In genomic region chr7:49351596-49352258, GRCm38 (mm10) we compare ENCODE assay signal across 12 mouse cellular contexts.
A peak's percentile ranks its signal among the peaks of the same experiment; 100 is the strongest.
DNase-seq lines count a peak whose midpoint lies in the region; ATAC-seq and TF ChIP-seq lines count a peak whose summit lies in the region.
"Had no signal": no experiment of that assay in that cellular context is flagged by ENCODE, and none has a peak within 500 bp of the region (broad histone marks: within the 10 kb centered on the region; RNA-seq: fewer than 3 reads in every experiment).

No protein-coding gene starts in this region.

- no peak for DNase-seq in kidney, postnatal 10 days
- no peak for DNase-seq in testis, postnatal 10 days (ENCODE audit: low spot score)
- no peak for DNase-seq in limb, embryonic 14.5 days (ENCODE audit: low spot score)
- DNase-seq in layer of hippocampus, adult 18-20 months (ENCODE audit: low spot score in 2 of 2): no peak
- no peak for DNase-seq in layer of hippocampus, postnatal 14 days (ENCODE audit: low spot score in 2 of 2)
- DNase-seq: cerebellum, adult 8-10 months; gastrocnemius, postnatal 10 days; kidney, postnatal 36 days; right cerebral cortex, postnatal 14 days had no signal

- H3K36me3 ChIP-seq in kidney, embryonic 15.5 days: no peaks in the 10 kb centered on the region
- no peaks in the 10 kb centered on the region for H3K36me3 ChIP-seq in testis, adult 2 months (ENCODE audit: control insufficient read depth, insufficient read depth, low read length)
- no peaks in the 10 kb centered on the region for H3K36me3 ChIP-seq in limb, embryonic 14.5 days (ENCODE audit: control insufficient read depth, insufficient read depth, low read length)
- H3K36me3 ChIP-seq: limb, embryonic 15.5 days had no signal

- H3K27me3 ChIP-seq in kidney, embryonic 15.5 days: no peaks in the 10 kb centered on the region
- no peaks in the 10 kb centered on the region for H3K27me3 ChIP-seq in testis, adult 2 months (ENCODE audit: control insufficient read depth, insufficient read depth, low read length)
- no peaks in the 10 kb centered on the region for H3K27me3 ChIP-seq in limb, embryonic 14.5 days (ENCODE audit: control insufficient read depth, insufficient read depth, low read length)
- H3K27me3 ChIP-seq: limb, embryonic 15.5 days had no signal

- no peak overlapping the region for H3K9ac ChIP-seq in kidney, embryonic 15.5 days
- H3K9ac ChIP-seq in limb, embryonic 14.5 days (ENCODE audit: low read depth, low read length, severe bottlenecking): no peak overlapping the region
- H3K9ac ChIP-seq: limb, embryonic 15.5 days had no signal

- ATAC-seq in kidney, embryonic 15.5 days (replicated peaks; ENCODE audit: low FRiP score): peak; percentile 43; the same call in 1 of the 2 replicates
- peak; percentile 23; the same call in 1 of the 2 replicates for ATAC-seq in limb, embryonic 14.5 days (ENCODE audit: low FRiP score, low read depth)

- H3K4me2 ChIP-seq in kidney, embryonic 15.5 days: no peak overlapping the region
- no peak overlapping the region for H3K4me2 ChIP-seq in limb, embryonic 14.5 days (replicated peaks; ENCODE audit: low read depth, low read length, severe bottlenecking)
- H3K4me2 ChIP-seq: limb, embryonic 15.5 days had no signal

- H3K4me3 ChIP-seq in kidney, embryonic 15.5 days (replicated peaks): no peak overlapping the region
- H3K4me3 ChIP-seq in testis, adult 2 months (ENCODE audit: control insufficient read depth, low read depth, low read length): peak overlapping the region; percentile 70
- no peak overlapping the region for H3K4me3 ChIP-seq in limb, embryonic 14.5 days (replicated peaks; ENCODE audit: low read length)
- H3K4me3 ChIP-seq: limb, embryonic 15.5 days had no signal

- TF ChIP-seq POLR2A in testis, adult 2 months (IDR thresholded peaks at IDR 0.05; ENCODE audit: control insufficient read depth, low read depth, low read length): no peak
- TF ChIP-seq POLR2A in limb, embryonic 14.5 days (IDR thresholded peaks at IDR 0.05; ENCODE audit: borderline replicate concordance, extremely low read depth, insufficient read depth, insufficient read length): no peak

- peaks cover 34% of the 10 kb centered on the region for H3K4me1 ChIP-seq in kidney, embryonic 15.5 days
- no peaks in the 10 kb centered on the region; the same call in 1 of the 2 replicates for H3K4me1 ChIP-seq in testis, adult 2 months (ENCODE audit: control insufficient read depth, insufficient read depth, low read length)
- peaks cover 13% of the 10 kb centered on the region; the same call in 1 of the 2 replicates for H3K4me1 ChIP-seq in limb, embryonic 14.5 days (ENCODE audit: control insufficient read depth, insufficient read depth, low read length)

- 35% methylated on average over 11 of the region's 11 CpGs for WGBS in kidney, embryonic 15.5 days
- WGBS in limb, embryonic 14.5 days: 50% methylated on average over 11 of the region's 11 CpGs

- H3K27ac ChIP-seq in kidney, embryonic 15.5 days: 0 out of 2 replicates have a peak overlapping the region, but pooled peaks have one; percentile 45
- no peak overlapping the region for H3K27ac ChIP-seq in testis, adult 2 months (ENCODE audit: control insufficient read depth, insufficient read depth, low read depth, low read length)
- no peak overlapping the region for H3K27ac ChIP-seq in limb, embryonic 14.5 days (replicated peaks; ENCODE audit: low read depth, low read length)
- H3K27ac ChIP-seq: limb, embryonic 15.5 days had no signal

- no peak for TF ChIP-seq CTCF in testis, adult 2 months (IDR thresholded peaks at IDR 0.05; ENCODE audit: control insufficient read depth, insufficient read depth, insufficient replicate concordance, low read depth, low read length)

- no peaks in the 10 kb centered on the region for H3K9me3 ChIP-seq in kidney, embryonic 15.5 days (replicated peaks)
- H3K9me3 ChIP-seq in limb, embryonic 14.5 days (ENCODE audit: control insufficient read depth, low read length): no peaks in the 10 kb centered on the region
- H3K9me3 ChIP-seq: limb, embryonic 15.5 days had no signal
